Mouse (Mus musculus) adrenal gland, postnatal 14 days (tissue): ENCODE measurements around the gene Kras. TPM values are rescaled to one million over a fixed set of nuclear protein-coding genes. Genes with fewer than 3 reads are reported as not detected.

Source experiments
- DNase-seq: peaks from one replicate; pipeline ENCODE4 v3.0.0; 2021; ENCODE audit warnings: mixed read lengths
- total RNA-seq: library from RNA; stranded (reverse); gene quantifications from 2 replicates; pipeline ENCODE4 v1.2.3, GENCODE M21; 2021

Gene Kras
- total RNA-seq, 1 experiment from 2014 or later, result 48.7 TPM

DNA sequence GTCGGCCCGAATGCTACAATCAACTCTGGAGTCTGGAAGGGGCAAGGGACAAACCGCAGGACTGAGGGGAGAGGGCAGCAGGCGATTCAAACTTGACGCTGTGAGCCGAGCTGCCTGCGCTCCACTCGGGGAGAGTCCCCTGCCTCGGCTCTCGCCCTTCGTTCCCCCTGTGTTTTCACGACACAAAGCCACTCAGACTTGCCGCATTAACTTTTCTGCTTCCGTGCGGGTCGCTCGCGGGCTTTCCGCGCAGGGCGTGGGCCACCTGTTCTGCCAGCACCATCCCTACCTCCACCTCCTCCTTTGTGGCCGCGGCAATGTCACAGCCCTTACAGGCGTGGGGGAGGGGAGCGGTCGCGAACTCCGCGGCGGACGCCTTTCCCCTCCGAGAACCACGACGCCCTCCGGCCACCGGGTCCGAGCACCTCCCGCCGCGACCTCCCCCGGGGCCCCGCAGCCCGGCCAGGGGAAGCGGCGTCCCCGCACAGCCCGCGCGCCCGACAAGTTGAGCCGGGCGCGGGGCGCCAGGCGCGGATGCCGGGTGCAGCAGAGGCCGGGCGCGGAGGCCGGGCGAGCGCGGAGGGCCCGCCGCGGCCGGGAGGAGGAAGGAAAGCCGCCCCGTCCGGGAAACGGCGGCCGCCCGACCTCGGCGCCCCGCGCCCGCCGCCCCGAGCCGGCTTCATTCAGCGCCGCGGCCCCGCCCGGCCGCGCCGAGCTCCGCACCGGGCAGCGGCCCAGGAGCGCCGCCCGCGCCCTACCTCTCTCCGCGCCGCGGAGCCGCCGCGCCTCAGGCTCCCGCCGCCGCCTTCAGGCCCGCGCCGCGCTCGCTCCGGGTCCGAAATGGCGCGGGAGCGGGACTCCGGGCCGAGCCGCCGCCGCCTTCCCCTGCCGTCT, 501 bp downstream of the Kras start:
- peak; percentile 77 for DNase-seq

DNA sequence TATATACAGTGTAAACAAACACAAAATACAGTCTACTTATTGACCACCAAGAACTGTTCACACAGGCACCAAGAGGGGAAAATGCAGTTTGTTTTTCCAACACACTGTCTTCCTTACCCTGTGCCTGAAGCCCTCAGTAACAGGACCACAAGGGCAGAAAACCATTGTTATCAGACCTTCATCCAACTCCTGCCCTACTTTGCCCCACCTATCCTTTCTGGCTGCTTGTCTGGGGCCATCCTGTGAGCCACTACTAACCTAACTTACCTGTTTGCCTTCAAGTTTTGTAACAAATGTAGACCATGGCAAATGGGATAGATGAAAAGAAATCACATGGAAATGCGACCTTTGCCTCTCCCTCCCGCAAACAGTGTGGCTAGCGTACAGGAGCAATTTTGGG, 2.2 kb downstream of the Kras start:
- DNase-seq, result no peak

DNA sequence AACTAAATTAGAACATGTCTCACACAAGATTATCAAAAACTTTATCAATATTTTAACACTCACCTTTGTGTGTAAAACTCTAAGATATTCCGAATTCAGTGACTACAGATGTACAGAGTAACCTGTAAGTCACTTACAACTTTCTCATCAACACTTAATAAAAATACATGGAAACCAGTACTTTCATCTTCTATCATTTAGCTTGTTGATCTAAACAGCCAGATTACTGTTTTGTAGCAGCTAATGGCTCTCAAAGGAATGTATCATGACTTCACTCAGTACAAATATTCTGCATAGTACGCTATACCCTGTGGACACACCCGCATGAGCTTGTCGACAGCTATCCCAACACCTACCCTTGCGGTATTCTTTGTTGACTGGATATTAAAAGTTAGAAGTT, 3.2 kb downstream of the Kras start:
- DNase-seq, result no peak

- no peak for DNase-seq
Observed at GRCm38 (mm10) chr6:145242521-145242920, 7.5 kb downstream of the Kras start.

GRCm38 (mm10) chr6:145240285-145240684, 9.8 kb downstream of the Kras start:
- DNase-seq, result no peak

GRCm38 (mm10) chr6:145237148-145237547, 12.9 kb downstream of the Kras start:
- no peak for DNase-seq

DNA sequence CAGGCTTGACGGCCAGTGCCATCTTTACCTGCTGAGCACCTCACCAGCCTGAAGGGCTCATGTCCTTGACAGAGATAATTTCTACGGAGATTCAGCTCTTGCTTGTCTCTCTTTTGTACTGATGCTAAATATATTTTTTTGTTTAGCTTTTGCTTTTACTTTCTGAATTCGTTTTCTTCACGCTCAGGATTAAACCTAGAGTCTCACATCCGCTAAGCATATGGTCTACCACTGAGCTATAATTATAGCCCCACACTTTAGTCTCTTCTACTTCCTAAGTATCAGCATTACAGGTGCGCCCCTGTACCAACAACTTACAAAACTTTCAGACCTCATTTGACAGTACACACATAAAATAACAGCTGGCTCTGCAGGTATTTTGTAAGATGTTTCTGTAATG, 14.7 kb downstream of the Kras start:
- no peak for DNase-seq

DNA sequence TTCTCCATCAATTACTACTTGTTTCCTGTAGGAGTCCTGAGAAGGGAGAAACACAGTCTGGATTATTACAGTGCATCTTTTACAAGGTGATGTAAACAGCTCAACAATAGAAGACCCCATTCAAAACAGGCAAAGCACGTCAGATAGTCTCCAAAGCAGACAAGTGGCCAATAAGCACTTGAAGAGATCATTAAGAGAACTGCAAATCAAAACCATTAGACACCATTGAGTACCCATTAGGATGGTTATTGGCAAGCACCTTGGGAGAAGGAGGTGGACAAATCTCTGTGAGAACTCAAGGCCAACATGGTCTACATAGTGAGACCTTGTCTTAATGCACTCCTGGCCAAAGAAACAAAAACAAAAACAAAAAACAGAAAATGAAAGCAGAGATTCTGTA, 15.6 kb downstream of the Kras start:
- DNase-seq, result no peak

DNA sequence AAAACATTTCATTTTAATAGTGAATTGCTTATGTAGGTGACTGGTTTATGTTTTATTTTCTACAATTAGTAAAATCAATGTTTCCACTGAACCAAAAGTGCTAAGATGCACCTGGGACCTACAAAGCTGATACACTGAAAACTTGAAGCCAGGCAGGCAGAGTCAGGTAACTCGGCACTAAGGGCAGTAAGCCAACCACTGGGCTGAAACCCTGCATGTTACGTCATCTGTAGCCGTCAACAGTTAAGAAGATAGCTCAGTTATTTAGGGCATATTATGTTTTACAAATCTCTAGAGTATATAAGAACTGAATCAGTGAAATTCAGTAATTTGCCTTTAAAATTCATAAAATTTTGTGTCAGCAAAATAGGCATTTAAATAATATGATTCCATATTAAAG, 23.7 kb downstream of the Kras start:
- peak; percentile 39 for DNase-seq

DNA sequence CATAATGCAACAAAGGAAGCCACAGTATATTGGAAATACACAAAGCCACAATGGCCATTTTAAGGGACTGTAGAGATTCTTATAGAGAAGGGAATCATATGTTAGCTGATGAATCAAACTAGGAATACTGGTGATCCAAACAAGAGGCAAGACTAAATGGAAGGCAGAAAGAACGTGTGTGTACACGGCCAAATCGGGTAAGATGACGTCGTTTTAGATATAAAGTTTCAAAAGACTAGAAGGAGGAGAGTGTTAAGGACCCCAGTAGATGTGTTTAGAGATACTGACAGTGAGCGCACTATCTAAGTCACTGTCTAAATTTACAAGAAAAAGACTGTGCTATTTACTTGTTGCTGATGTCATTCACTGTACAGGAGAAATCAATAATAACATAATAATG, 25.8 kb downstream of the Kras start:
- no peak for DNase-seq

GRCm38 (mm10) chr6:145215826-145216225, 34.2 kb downstream of the Kras start:
- no peak for DNase-seq

- no peak for DNase-seq
Observed at GRCm38 (mm10) chr6:145213916-145214315, 36.1 kb downstream of the Kras start.

DNA sequence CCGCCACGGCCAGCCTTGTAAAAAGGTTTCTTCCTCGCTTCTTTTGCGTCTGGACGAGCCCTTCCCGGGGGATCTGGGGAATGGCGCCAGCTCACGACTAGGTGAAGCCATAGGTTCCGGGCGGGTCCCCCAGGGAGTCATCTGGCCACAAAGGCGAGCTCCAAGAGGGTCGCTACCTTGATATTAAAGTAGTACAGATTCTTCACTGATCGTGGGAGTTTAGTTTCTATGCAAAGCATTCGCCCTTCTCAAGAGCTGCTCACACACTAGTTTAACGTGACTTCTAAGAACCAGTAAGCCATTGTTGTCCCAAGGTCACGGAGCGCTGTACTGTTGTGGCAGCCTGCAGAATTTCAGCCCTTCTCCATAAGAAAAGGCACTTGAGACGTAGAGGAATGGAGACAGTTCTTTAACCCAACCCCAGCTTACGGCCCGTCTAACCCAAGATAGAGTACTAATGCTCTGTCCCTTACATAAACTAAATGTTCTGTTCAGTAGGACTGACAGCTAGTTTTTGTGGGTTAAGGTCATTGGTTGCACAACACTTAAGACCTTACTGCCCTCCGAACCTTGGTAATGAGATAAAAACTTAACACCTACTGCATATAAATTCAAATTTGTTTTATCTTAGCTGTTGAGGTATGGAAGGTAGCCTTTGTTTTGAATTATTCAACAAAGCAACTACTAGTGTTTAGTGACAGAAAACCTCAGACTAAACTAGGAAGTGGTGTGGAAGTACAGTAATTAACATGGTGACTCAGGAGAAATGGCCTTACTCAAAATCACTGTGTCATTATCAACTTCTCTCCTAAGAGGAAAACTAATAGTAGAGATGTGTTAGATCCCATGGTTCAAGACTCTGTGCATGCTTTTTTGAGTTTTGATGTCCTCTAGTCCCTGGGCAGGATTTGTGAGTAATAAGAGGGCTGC, 38.4 kb downstream of the Kras start:
- DNase-seq, result peak; percentile 38

GRCm38 (mm10) chr6:145210816-145211338, 39.2 kb downstream of the Kras start, which contains the start of the genes Casc1 and Etfrf1:
Gene Casc1 (minus strand): TSS chr6:145211005.
Gene Etfrf1 (plus strand): TSS chr6:145211134.
- peak; percentile 98 for DNase-seq

GRCm38 (mm10) chr6:145210056-145210680, 39.9 kb downstream of the Kras start:
- DNase-seq, result no peak

- no peak for DNase-seq
Observed at GRCm38 (mm10) chr6:145205142-145205541, 44.9 kb downstream of the Kras start.

DNA sequence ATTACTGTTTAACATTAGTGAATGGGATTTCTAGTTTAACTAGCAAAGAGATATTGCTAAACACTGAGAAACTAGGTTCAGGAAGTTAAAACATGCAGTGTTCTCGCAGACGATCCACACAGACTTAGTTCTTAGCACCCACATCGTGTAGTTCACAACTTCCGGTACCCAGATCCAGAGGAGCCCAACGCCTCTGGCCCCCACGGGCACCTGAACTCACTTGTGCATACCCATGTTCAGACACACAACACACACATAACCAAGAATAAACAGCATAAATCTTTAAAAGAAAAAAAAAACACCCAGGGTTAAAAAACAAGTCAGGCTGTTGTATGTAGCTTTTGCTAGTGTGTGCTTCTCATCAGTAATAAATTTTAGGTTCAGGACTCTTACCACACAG, 45.6 kb downstream of the Kras start:
- DNase-seq, result no peak

GRCm38 (mm10) chr6:145202432-145203125, 47.5 kb downstream of the Kras start:
- DNase-seq, result no peak

DNA sequence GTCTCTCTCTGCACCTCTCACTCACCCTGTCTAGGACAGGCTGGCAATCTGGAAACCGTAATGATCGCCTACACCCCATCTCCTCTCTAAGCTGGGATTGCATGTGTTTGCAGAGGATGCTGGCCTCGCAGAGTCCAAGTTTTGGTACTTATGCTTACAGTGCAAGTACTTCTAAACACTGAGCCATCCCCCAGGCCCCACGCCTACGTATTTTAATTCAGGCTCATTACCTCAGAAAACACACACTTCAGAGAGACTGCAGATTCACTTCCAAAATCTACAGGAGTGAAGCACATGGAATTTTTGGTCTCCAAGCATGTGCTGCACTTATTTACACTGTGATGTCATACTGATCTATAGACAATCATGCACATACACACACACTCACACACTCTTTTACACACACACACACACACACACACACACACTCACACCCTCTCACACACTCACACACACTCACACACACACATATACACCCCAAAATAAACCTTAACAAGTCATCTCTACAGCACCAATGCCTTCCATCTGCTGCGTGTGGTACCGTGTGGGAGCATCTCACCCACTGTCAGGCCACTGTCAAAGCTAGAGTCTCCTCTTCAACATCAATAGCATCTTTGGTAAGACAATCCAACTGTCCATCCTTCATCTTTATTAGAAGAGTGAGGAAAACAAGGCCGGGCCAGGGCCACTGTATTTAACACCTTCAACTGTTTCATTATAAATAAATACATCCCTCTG, 51.9 kb downstream of the Kras start:
- DNase-seq, result no peak

- no peak for DNase-seq
Observed at GRCm38 (mm10) chr6:145193446-145193845, 56.6 kb downstream of the Kras start.

DNA sequence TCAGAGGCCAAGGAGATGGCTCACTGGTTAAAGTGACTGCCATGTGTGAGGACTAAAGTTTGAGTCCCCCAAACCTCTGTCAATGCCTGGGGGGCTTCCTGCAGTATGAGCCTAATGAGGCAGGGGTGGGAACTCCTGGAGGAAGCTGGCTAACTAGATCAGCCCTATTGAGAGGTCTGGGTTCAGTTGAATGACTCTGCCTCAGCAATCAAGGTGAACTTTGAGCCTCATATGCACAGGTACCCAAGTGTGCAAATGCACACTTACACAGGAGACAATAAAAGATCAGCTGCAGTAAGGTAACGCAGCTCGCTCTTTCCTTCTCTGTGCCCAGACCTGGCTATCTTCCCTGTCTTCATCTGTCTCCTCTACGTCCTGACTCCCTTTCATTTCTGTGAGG, 57.0 kb downstream of the Kras start:
- no peak for DNase-seq
